Mouse (Mus musculus): ENCODE data around the gene Prr5.

Gene Prr5

DNA sequence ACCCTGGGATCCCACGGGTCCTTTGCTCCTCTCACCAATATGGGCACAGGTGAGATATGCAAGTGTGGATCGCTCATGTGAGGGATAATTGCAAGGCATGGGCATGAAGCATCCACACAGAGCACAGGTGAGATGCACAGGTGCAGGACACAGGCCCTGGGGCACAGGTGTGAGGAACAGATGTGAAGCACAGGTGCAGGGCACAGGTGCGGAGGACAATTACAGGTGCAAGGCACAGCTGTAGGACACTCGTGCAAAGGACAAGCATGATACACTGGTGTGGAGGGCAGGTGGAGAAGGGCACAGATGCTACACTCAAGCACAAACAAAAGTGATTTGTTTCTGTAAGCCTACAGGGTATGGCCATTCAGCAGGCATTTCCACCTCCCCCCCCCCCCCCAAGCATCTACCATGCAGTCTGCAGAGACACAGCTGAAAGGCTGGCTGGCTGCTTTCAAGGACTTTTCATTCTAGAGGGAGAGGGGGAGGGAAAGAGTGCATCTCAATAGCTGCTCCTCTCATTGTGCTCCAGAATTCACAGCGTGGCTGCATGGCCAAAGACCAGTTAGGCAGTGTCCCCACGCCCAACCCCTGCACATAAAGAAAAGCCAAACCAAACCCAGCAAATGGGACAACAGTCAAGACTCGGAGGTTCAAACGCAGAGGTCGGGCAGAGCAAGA lies 11.9 kb upstream of the Prr5 start:
- DNase-seq (ENCODE audit: low read depth) = no peak

GRCm38 (mm10) chr15:84658655-84659054 lies 10.8 kb upstream of the Prr5 start:
- no peak for DNase-seq (ENCODE audit: low read depth)

GRCm38 (mm10) chr15:84659856-84660255 lies 9.6 kb upstream of the Prr5 start:
- no peak for DNase-seq (ENCODE audit: low read depth)

GRCm38 (mm10) chr15:84661274-84661673 lies 8.1 kb upstream of the Prr5 start:
- DNase-seq (ENCODE audit: low read depth) = peak; percentile 48

DNA sequence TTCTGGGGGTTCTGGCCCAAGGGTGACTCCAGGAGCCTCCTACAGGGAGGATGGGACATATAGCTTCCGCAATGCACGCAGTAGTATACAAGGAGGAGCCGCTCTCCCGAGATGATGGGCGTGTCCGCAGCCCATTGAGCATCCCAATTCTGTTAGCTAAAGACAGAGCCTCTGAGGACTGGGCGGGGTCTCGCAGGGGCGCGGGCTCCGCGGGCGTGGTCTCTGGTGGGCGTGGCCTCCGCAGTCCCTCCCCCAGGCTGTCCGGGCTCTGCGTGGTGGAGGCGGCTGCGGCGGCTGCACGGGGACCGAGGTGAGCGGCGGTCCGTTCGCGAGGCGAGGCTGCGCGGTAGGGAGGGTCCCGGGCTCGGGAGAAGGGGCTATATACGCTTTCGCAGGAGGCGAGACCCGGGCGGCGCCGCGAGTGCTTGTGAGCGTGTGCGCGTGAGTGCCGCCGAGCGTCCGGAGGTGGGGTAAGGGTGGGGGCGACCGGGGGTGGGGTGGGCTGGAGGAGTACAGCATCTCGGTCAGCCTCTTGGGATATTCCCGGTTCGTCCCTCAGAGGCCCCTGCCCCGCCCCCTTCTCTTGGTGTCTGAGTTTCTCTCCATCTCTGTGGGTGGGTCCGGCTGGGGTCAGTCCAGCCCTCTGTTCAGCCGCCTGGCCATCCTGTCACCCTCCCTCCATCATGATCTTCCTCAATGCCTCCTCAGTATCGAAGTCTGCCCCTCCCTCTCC lies 6.3 kb upstream of the Prr5 start:
- DNase-seq (ENCODE audit: low read depth) = no peak

GRCm38 (mm10) chr15:84663685-84664060 lies 5.7 kb upstream of the Prr5 start:
- DNase-seq (ENCODE audit: low read depth) = no peak

- no peak for DNase-seq (ENCODE audit: low read depth)
Observed at GRCm38 (mm10) chr15:84664542-84665460, 4.6 kb upstream of the Prr5 start.

DNA sequence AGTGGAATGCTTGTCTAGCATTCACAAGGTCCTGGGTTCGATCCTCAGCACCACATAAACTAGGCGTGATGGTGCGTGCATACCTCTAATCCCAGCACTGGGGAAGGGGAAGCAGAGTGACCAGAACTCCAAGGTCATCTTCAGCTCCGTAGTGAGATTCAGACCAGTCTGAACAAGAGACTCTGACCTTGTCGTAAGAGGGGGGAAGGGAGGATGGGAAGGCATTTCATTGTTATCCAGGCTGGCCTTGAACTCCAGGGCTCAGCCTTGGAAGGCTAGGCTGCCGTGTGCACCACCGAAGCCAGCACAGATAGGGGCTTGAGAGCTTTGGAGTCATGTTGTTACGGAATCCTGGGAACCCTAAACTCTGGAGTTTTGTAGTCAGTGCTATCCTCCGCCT lies 3.8 kb upstream of the Prr5 start:
- DNase-seq (ENCODE audit: low read depth) = no peak

DNA sequence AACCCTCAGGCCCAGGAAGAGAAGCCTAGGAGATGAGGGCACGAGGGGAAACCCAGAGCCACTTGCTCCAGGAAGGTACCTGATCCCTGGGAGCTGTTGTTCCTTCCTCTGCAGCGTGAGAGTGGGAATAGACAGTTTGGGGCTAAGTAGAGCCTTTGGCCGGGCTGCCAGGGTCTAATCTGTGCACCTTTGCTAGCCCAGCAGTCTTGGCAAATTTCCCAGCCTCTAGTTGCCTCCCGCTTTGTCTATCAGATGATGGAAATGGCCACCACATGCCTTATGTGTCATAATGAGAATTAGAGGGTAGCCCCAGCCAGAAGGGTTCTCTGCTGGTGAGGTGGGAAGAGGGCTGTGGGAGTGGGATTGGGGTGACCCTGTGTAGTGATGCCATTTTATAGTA lies 3.4 kb upstream of the Prr5 start:
- no peak for DNase-seq (ENCODE audit: low read depth)

GRCm38 (mm10) chr15:84667601-84668000 lies 1.8 kb upstream of the Prr5 start:
- DNase-seq (ENCODE audit: low read depth) = no peak

GRCm38 (mm10) chr15:84669771-84670656 lies 594 bp downstream of the Prr5 start:
- DNase-seq (ENCODE audit: low read depth) = no peak

GRCm38 (mm10) chr15:84670657-84671055 lies 1.2 kb downstream of the Prr5 start:
- DNase-seq (ENCODE audit: low read depth) = no peak

GRCm38 (mm10) chr15:84671401-84672307 lies 2.2 kb downstream of the Prr5 start:
- peak; percentile 14 for DNase-seq (ENCODE audit: low read depth)

GRCm38 (mm10) chr15:84672308-84672615 lies 2.8 kb downstream of the Prr5 start:
- no peak for DNase-seq (ENCODE audit: low read depth)

DNA sequence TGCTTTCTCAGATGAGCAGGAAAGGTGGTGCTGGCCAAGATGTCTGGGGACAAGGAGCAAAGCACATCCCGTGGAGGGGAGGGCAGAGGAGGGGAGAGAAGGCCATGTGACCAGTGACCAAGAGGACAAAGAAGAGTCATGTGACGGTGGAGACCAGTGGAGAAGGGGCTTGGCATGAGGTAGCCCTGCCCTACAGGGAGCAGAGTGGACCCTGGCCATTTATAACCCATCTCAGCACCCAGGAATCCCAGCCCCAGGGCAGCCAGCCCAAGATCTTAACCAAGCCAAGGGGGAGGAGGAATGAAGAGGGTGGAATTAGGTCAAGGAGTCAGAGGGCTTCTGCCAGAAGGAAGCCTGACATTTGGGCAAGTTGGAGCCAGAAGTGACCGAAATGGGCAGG lies 3.2 kb downstream of the Prr5 start:
- DNase-seq (ENCODE audit: low read depth) = no peak

GRCm38 (mm10) chr15:84674329-84675067 lies 5.1 kb downstream of the Prr5 start:
- no peak for DNase-seq (ENCODE audit: low read depth)

GRCm38 (mm10) chr15:84675317-84675716 lies 5.9 kb downstream of the Prr5 start:
- no peak for DNase-seq (ENCODE audit: low read depth)

GRCm38 (mm10) chr15:84677943-84678342 lies 8.5 kb downstream of the Prr5 start:
- no peak for DNase-seq (ENCODE audit: low read depth)

- peak; percentile 24 for DNase-seq (ENCODE audit: low read depth)
Observed at GRCm38 (mm10) chr15:84679090-84679489, 9.7 kb downstream of the Prr5 start.

GRCm38 (mm10) chr15:84679794-84680193 lies 10.4 kb downstream of the Prr5 start:
- DNase-seq (ENCODE audit: low read depth) = no peak
